Mouse (Mus musculus): ENCODE measurements around the gene Emd. TPM values are rescaled to one million over a fixed set of nuclear protein-coding genes. Genes with fewer than 3 reads are reported as not detected.
A peak's percentile ranks its signal among the peaks of the same experiment; 100 is the strongest.

Emd gene
- polyA plus RNA-seq, 1 experiment from 2014 or later: 16.2 TPM

- Histone ChIP-seq H3K27ac (ENCODE audit: low read length) (peak overlapping the region; percentile 90), H3K9me3 (replicated peaks; ENCODE audit: control insufficient read depth, low read length) (no peaks in the 10 kb centered on the region), H3K9ac (ENCODE audit: low read length) (peak overlapping the region; percentile 62), H3K27me3 (ENCODE audit: control insufficient read depth, insufficient read depth, low read length) (no peaks in the 10 kb centered on the region), H3K4me2 (ENCODE audit: low read depth, low read length) (peak overlapping the region; percentile 55), H3K36me3 (ENCODE audit: control insufficient read depth, insufficient read depth) (peaks cover 3% of the 10 kb centered on the region; the same call in 1 of the 2 replicates), H3K4me3 (ENCODE audit: low read length) (peak overlapping the region; percentile 72), H3K4me1 (ENCODE audit: control insufficient read depth, insufficient read depth, low read length) (no peaks in the 10 kb centered on the region)
- WGBS: 25% methylated on average over 3 of the region's 3 CpGs
- ATAC-seq (replicated peaks; ENCODE audit: extremely low read depth, insufficient read depth, low FRiP score): peak; percentile 26
Measured at GRCm38 (mm10) chrX:74269736-74270061, 15.2 kb downstream of the Emd start.

GRCm38 (mm10) chrX:74270062-74270901 is 15.8 kb downstream of the Emd start, which contains the start of gene Rpl10:
Rpl10 (plus strand) TSS chrX:74270812.
- peak within 1 kb of the TSS; percentile 90 for H3K27ac ChIP-seq (ENCODE audit: low read length)
- H3K9me3 ChIP-seq (replicated peaks; ENCODE audit: control insufficient read depth, low read length): no peaks in the 10 kb centered on the region
- peaks cover 3% of the 10 kb centered on the region; the same call in 1 of the 2 replicates for H3K36me3 ChIP-seq (ENCODE audit: control insufficient read depth, insufficient read depth)
- H3K4me3 ChIP-seq (ENCODE audit: low read length): peak within 1 kb of the TSS; percentile 72
- H3K9ac ChIP-seq (ENCODE audit: low read length): peak within 1 kb of the TSS; percentile 81
- peak; percentile 92 for ATAC-seq (replicated peaks; ENCODE audit: extremely low read depth, insufficient read depth, low FRiP score)
- no peaks in the 10 kb centered on the region for H3K27me3 ChIP-seq (ENCODE audit: control insufficient read depth, insufficient read depth, low read length)
- H3K4me2 ChIP-seq (ENCODE audit: low read depth, low read length): peak within 1 kb of the TSS; percentile 71
- WGBS: 9% methylated on average over 42 of the region's 42 CpGs
- H3K4me1 ChIP-seq (ENCODE audit: control insufficient read depth, insufficient read depth, low read length): no peaks in the 10 kb centered on the region

- peaks cover 3% of the 10 kb centered on the region; the same call in 1 of the 2 replicates for H3K36me3 ChIP-seq (ENCODE audit: control insufficient read depth, insufficient read depth)
- peak overlapping the region; percentile 81 for H3K9ac ChIP-seq (ENCODE audit: low read length)
- no peaks in the 10 kb centered on the region for H3K4me1 ChIP-seq (ENCODE audit: control insufficient read depth, insufficient read depth, low read length)
- peak overlapping the region; percentile 73 for H3K27ac ChIP-seq (ENCODE audit: low read length)
- ATAC-seq (replicated peaks; ENCODE audit: extremely low read depth, insufficient read depth, low FRiP score): no peak
- no peaks in the 10 kb centered on the region for H3K9me3 ChIP-seq (replicated peaks; ENCODE audit: control insufficient read depth, low read length)
- peak overlapping the region; percentile 72 for H3K4me3 ChIP-seq (ENCODE audit: low read length)
- no peaks in the 10 kb centered on the region for H3K27me3 ChIP-seq (ENCODE audit: control insufficient read depth, insufficient read depth, low read length)
- H3K4me2 ChIP-seq (ENCODE audit: low read depth, low read length): peak overlapping the region; percentile 71
- WGBS: 12% methylated on average over 27 of the region's 27 CpGs
Measured at GRCm38 (mm10) chrX:74270902-74271551, 16.5 kb downstream of the Emd start.

GRCm38 (mm10) chrX:74273422-74274322 is 19.2 kb downstream of the Emd start:
- Histone ChIP-seq H3K27me3 (ENCODE audit: control insufficient read depth, insufficient read depth, low read length) (no peaks in the 10 kb centered on the region), H3K9ac (ENCODE audit: low read length) (no peak overlapping the region), H3K36me3 (ENCODE audit: control insufficient read depth, insufficient read depth) (peaks cover 3% of the 10 kb centered on the region; the same call in 1 of the 2 replicates), H3K9me3 (replicated peaks; ENCODE audit: control insufficient read depth, low read length) (no peaks in the 10 kb centered on the region), H3K4me1 (ENCODE audit: control insufficient read depth, insufficient read depth, low read length) (no peaks in the 10 kb centered on the region), H3K4me3 (ENCODE audit: low read length) (no peak overlapping the region), H3K4me2 (ENCODE audit: low read depth, low read length) (no peak overlapping the region), H3K27ac (ENCODE audit: low read length) (no peak overlapping the region; the same call in 1 of the 2 replicates)
- WGBS: 29% methylated on average over 10 of the region's 10 CpGs
- no peak for ATAC-seq (replicated peaks; ENCODE audit: extremely low read depth, insufficient read depth, low FRiP score)

GRCm38 (mm10) chrX:74277916-74278315 is 23.4 kb downstream of the Emd start:
- no peak overlapping the region for H3K27ac ChIP-seq (ENCODE audit: low read length)
- WGBS: 72% methylated on average over 8 of the region's 8 CpGs
- H3K27me3 ChIP-seq (ENCODE audit: control insufficient read depth, insufficient read depth, low read length): no peaks in the 10 kb centered on the region
- no peak overlapping the region for H3K4me3 ChIP-seq (ENCODE audit: low read length)
- H3K9ac ChIP-seq (ENCODE audit: low read length): no peak overlapping the region
- H3K36me3 ChIP-seq (ENCODE audit: control insufficient read depth, insufficient read depth): peaks cover 3% of the 10 kb centered on the region; the same call in 1 of the 2 replicates
- no peaks in the 10 kb centered on the region for H3K4me1 ChIP-seq (ENCODE audit: control insufficient read depth, insufficient read depth, low read length)
- no peak overlapping the region for H3K4me2 ChIP-seq (ENCODE audit: low read depth, low read length)
- no peak for ATAC-seq (replicated peaks; ENCODE audit: extremely low read depth, insufficient read depth, low FRiP score)
- no peaks in the 10 kb centered on the region for H3K9me3 ChIP-seq (replicated peaks; ENCODE audit: control insufficient read depth, low read length)

GRCm38 (mm10) chrX:74281041-74281731 is 26.7 kb downstream of the Emd start:
- H3K4me3 ChIP-seq (ENCODE audit: low read length): peak overlapping the region; percentile 67
- H3K4me2 ChIP-seq (ENCODE audit: low read depth, low read length): peak overlapping the region; percentile 79
- peaks cover 3% of the 10 kb centered on the region; the same call in 1 of the 2 replicates for H3K4me1 ChIP-seq (ENCODE audit: control insufficient read depth, insufficient read depth, low read length)
- H3K9me3 ChIP-seq (replicated peaks; ENCODE audit: control insufficient read depth, low read length): no peaks in the 10 kb centered on the region
- no peaks in the 10 kb centered on the region for H3K27me3 ChIP-seq (ENCODE audit: control insufficient read depth, insufficient read depth, low read length)
- H3K36me3 ChIP-seq (ENCODE audit: control insufficient read depth, insufficient read depth): no peaks in the 10 kb centered on the region
- H3K27ac ChIP-seq (ENCODE audit: low read length): peak overlapping the region; percentile 93
- peak overlapping the region; percentile 72 for H3K9ac ChIP-seq (ENCODE audit: low read length)
- 8% methylated on average over 13 of the region's 14 CpGs for WGBS
- 0 out of 2 replicates have a peak, but pooled peaks have one; percentile 13 for ATAC-seq (replicated peaks; ENCODE audit: extremely low read depth, insufficient read depth, low FRiP score)

GRCm38 (mm10) chrX:74281732-74282394 is 27.4 kb downstream of the Emd start, which contains the start of the genes Taz and Dnase1l1:
Taz (plus strand) TSS chrX:74281912.
Dnase1l1 (minus strand) TSS chrX:74282337.
- Histone ChIP-seq H3K9me3 (replicated peaks; ENCODE audit: control insufficient read depth, low read length) (no peaks in the 10 kb centered on the region), H3K4me2 (ENCODE audit: low read depth, low read length) (peak within 1 kb of the TSS; percentile 79), H3K9ac (ENCODE audit: low read length) (peak within 1 kb of the TSS; percentile 78), H3K36me3 (ENCODE audit: control insufficient read depth, insufficient read depth) (no peaks in the 10 kb centered on the region), H3K27me3 (ENCODE audit: control insufficient read depth, insufficient read depth, low read length) (no peaks in the 10 kb centered on the region), H3K4me1 (ENCODE audit: control insufficient read depth, insufficient read depth, low read length) (peaks cover 3% of the 10 kb centered on the region; the same call in 1 of the 2 replicates), H3K27ac (ENCODE audit: low read length) (peak within 1 kb of the TSS; percentile 93), H3K4me3 (ENCODE audit: low read length) (peak within 1 kb of the TSS; percentile 67)
- 18% methylated on average over 16 of the region's 16 CpGs for WGBS
- ATAC-seq (replicated peaks; ENCODE audit: extremely low read depth, insufficient read depth, low FRiP score): peak; percentile 89
